Mouse (Mus musculus) kidney, adult 2 months (tissue): ENCODE data around the gene Ovol2.
"Not testable (repeated sequence)": the region's sequence is repeated elsewhere in the genome, so short reads cannot be mapped to it uniquely, and the experiment has no call there.

Experiments used
- CTCF ChIP-seq: fragments of 200-500 bp; conservative IDR thresholded peaks from 2 replicates; pipeline ENCODE4 v1.5.1; 2011; ENCODE audit warnings: low read depth, mild to moderate bottlenecking, control low read depth, low read length, moderate library complexity, mixed read lengths; ENCODE audit not compliant: insufficient read depth, insufficient read length
- POLR2A ChIP-seq: fragments of 200-500 bp; IDR thresholded peaks from one replicate; pipeline ENCODE4 v1.6.1; 2011; ENCODE audit warnings: low read depth, low read length, control low read depth

DNA sequence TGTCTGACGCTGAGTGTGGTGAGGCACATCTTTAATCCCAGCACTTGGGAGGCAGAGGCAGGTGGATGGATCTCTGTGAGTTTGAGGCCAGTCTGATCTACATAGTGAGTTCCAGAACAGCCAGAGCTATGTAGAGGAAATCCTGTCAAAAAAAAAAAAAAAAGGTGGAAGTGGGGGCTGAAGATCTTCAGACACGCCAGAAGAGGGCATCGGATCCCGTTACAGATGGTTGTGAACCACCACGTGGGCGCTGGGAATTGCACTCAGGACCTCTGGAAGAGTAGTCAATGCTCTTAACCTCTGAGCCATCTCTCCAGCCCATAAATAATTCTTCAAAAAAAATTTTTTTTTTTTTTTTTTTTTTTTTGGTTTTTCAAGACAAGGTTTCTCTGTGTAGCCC is 6.2 kb upstream of the Ovol2 start:
- not testable (repeated sequence) for TF ChIP-seq POLR2A, CTCF
